Comparison of ENCODE assay signal across 21 mouse cellular contexts in genomic region chr9:77992276-77992675, GRCm38 (mm10). TPM values are rescaled to one million over a fixed set of nuclear protein-coding genes. Genes with fewer than 3 reads are reported as not detected.
DNase-seq lines count a peak whose midpoint lies in the region; ATAC-seq lines count a peak whose summit lies in the region.
"Had no signal": no experiment of that assay in that cellular context is flagged by ENCODE, and none has a peak within 500 bp of the region (broad histone marks: within the 10 kb centered on the region; RNA-seq: fewer than 3 reads in every experiment).

No protein-coding gene starts in this region.

- no peak overlapping the region for H3K4me2 ChIP-seq in liver, embryonic 12.5 days
- no peak overlapping the region for H3K4me2 ChIP-seq in liver, embryonic 11.5 days
- H3K4me2 ChIP-seq: limb, embryonic 12.5 days; neural tube, embryonic 15.5 days had no signal

- WGBS in liver, embryonic 12.5 days (ENCODE audit: insufficient replicate concordance), result 84% methylated on average over 6 of the region's 6 CpGs
- WGBS in liver, embryonic 11.5 days, result 95% methylated on average over 6 of the region's 6 CpGs

- no peak for ATAC-seq in liver, embryonic 12.5 days
- ATAC-seq in liver, embryonic 11.5 days (replicated peaks; ENCODE audit: low FRiP score), result no peak
- peak; percentile 53 for ATAC-seq in megakaryocyte progenitor cell, adult 5-6 weeks (replicated peaks; ENCODE audit: poor library complexity)
- no peak for ATAC-seq in monocyte, adult 5-6 weeks (replicated peaks; ENCODE audit: insufficient number of reproducible peaks, low FRiP score, low TSS enrichment, poor library complexity, severe bottlenecking)
- ATAC-seq: forebrain, embryonic 16.5 days; lung, postnatal 0 days had no signal

- no peak overlapping the region for H3K4me3 ChIP-seq in liver, embryonic 12.5 days
- H3K4me3 ChIP-seq in liver, embryonic 11.5 days (ENCODE audit: low read depth, low read length), result no peak overlapping the region
- H3K4me3 ChIP-seq: limb, embryonic 12.5 days; neural tube, embryonic 15.5 days had no signal

- H3K9ac ChIP-seq in liver, embryonic 12.5 days, result no peak overlapping the region
- H3K9ac ChIP-seq in liver, embryonic 11.5 days (ENCODE audit: low read depth, low read length), result no peak overlapping the region
- H3K9ac ChIP-seq: limb, embryonic 12.5 days; neural tube, embryonic 15.5 days had no signal

- peak; percentile 50 for DNase-seq in adrenal gland, postnatal 14 days
- no peak for DNase-seq in adrenal gland, adult 2 months
- DNase-seq in liver, embryonic 11.5 days (ENCODE audit: low spot score), result no peak
- DNase-seq in fibroblast of lung, adult 2 months (ENCODE audit: low read depth), result peak; percentile 90
- DNase-seq in right cerebral cortex, postnatal 14 days, result no peak
- DNase-seq: cerebellum, adult 9-10 months; gastrocnemius, postnatal 14 days; kidney, adult 2 months; kidney, postnatal 4 days; retina, postnatal 1 day; spleen, adult 18-20 months; thymus, postnatal 36 days had no signal

- no peaks in the 10 kb centered on the region for H3K36me3 ChIP-seq in liver, embryonic 12.5 days
- H3K36me3 ChIP-seq in liver, embryonic 11.5 days (ENCODE audit: control insufficient read depth, insufficient read depth, low read length), result no peaks in the 10 kb centered on the region
- H3K36me3 ChIP-seq: limb, embryonic 12.5 days; neural tube, embryonic 15.5 days had no signal

- H3K4me1 ChIP-seq in liver, embryonic 12.5 days, result peaks cover 45% of the 10 kb centered on the region
- peaks cover 5% of the 10 kb centered on the region; the same call in 1 of the 2 replicates for H3K4me1 ChIP-seq in liver, embryonic 11.5 days (replicated peaks; ENCODE audit: control insufficient read depth, insufficient read depth, low read length)
- H3K4me1 ChIP-seq: limb, embryonic 12.5 days; neural tube, embryonic 15.5 days had no signal

- no peaks in the 10 kb centered on the region; the same call in 1 of the 2 replicates for H3K27me3 ChIP-seq in liver, embryonic 12.5 days (replicated peaks)
- H3K27me3 ChIP-seq in liver, embryonic 11.5 days (replicated peaks; ENCODE audit: control insufficient read depth, insufficient read depth, low read length), result no peaks in the 10 kb centered on the region
- H3K27me3 ChIP-seq: limb, embryonic 12.5 days; neural tube, embryonic 15.5 days had no signal

- no peaks in the 10 kb centered on the region for H3K9me3 ChIP-seq in liver, embryonic 12.5 days (replicated peaks)
- no peaks in the 10 kb centered on the region for H3K9me3 ChIP-seq in liver, embryonic 11.5 days (ENCODE audit: control insufficient read depth, low read length)
- H3K9me3 ChIP-seq: limb, embryonic 12.5 days; neural tube, embryonic 15.5 days had no signal

- peak overlapping the region; percentile 92; the same call in 1 of the 2 replicates for H3K27ac ChIP-seq in liver, embryonic 12.5 days
- no peak overlapping the region for H3K27ac ChIP-seq in liver, embryonic 11.5 days (ENCODE audit: low read depth, low read length)
- H3K27ac ChIP-seq: limb, embryonic 12.5 days; neural tube, embryonic 15.5 days had no signal

RNA-seq across cellular contexts. Expression of gene Gcm1, which starts 59.4 kb away (rescaled TPM):
- total RNA-seq in adrenal gland, postnatal 14 days (2021), result not detected in 2 replicates
- total RNA-seq in adrenal gland, adult 2 months (2021), result not detected
- polyA plus RNA-seq in adrenal gland, adult 2 months (2012; rRNA removed), result not detected in 2 replicates
- polyA plus RNA-seq in liver, embryonic 12.5 days (2016; fragmentation: Nextera tagmentation; extraction: Ambion mirVana), result not detected in 2 replicates
- polyA plus RNA-seq in liver, embryonic 11.5 days (2014; fragmentation: Nextera tagmentation; extraction: Ambion mirVana), result not detected in 2 replicates
- not detected in 2 replicates for total RNA-seq in megakaryocyte progenitor cell, adult 5-6 weeks (2015)
- total RNA-seq in megakaryocyte progenitor cell, adult 5-6 weeks (2017), result not detected in 2 replicates
- total RNA-seq in monocyte, adult 5-6 weeks (2017), result not detected in 3 replicates
- total RNA-seq: gastrocnemius, postnatal 14 days had no signal
- polyA plus RNA-seq: forebrain, embryonic 16.5 days; heart, postnatal 0 days; limb, embryonic 12.5 days; neural tube, embryonic 15.5 days; stomach, embryonic 16.5 days had no signal

Comparison
In these comparisons a context has a peak if more than half of its experiments do, and no peak if none do; other contexts are left out.
1. DNase-seq: peak in adrenal gland, postnatal 14 days (single experiment) and fibroblast of lung, adult 2 months (single experiment); none in adrenal gland, adult 2 months (single experiment), liver, embryonic 11.5 days (single experiment) and right cerebral cortex, postnatal 14 days (single experiment).